Mouse (Mus musculus) inflammation-experienced regulatory T-cells (primary cell): ENCODE measurements around the gene Tmem270. TPM values are rescaled to one million over a fixed set of nuclear protein-coding genes. Genes with fewer than 3 reads are reported as not detected.

Source experiments
- polyA plus RNA-seq, 2 experiments: library from polyadenylated mRNA; unstranded; fragments of 100-300 nt; shearing (Covaris generic); gene quantifications; one replicate each; pipeline ENCODE4 v1.2.1; 2017

The Tmem270 gene
- polyA plus RNA-seq: not detected

GRCm38 (mm10) chr5:134906633-134907032 is at the start of gene Tmem270:
Gene Tmem270 (minus strand): TSS chr5:134906733.

GRCm38 (mm10) chr5:134946857-134947255 is 40.3 kb upstream of the Tmem270 start, which contains the start of gene Cldn4:
Gene Cldn4 (minus strand): TSS chr5:134946934.

GRCm38 (mm10) chr5:134932179-134932902 is 25.8 kb upstream of the Tmem270 start, which contains the start of gene Mettl27:
Gene Mettl27 (plus strand): TSS chr5:134932368.

GRCm38 (mm10) chr5:134915311-134915710 is 8.8 kb upstream of the Tmem270 start, which contains the start of gene Cldn13:
Gene Cldn13 (minus strand): TSS chr5:134915526.

Other genes starting within 250 kb of the Tmem270 start
- gene Limk1, start 218.1 kb downstream of the Tmem270 start, polyA plus RNA-seq: 10 to 100 TPM; 17.4 to 28.1 TPM
- under 1 TPM; 0.19 to 0.37 TPM for gene Eln, start 159.4 kb downstream of the Tmem270 start, polyA plus RNA-seq
- gene Cldn13, start 8.8 kb upstream of the Tmem270 start, polyA plus RNA-seq: not detected
- gene Mettl27, start 25.6 kb upstream of the Tmem270 start, polyA plus RNA-seq: 10 to 100 TPM in 1 of 2 experiments, 1 to 10 TPM in 1; 8.9 to 11.3 TPM
- gene Cldn4, start 40.2 kb upstream of the Tmem270 start, polyA plus RNA-seq: under 1 TPM in 1 of 2 experiments, not detected in 1; 0.11 TPM
- 1 to 10 TPM in 1 of 2 experiments, not detected in 1; 1.4 TPM for gene Cldn3, start 79.5 kb upstream of the Tmem270 start, polyA plus RNA-seq
- gene Abhd11, start 102.4 kb upstream of the Tmem270 start, polyA plus RNA-seq: 10 to 100 TPM; 65.6 to 77.7 TPM
- 10 to 100 TPM; 17.8 to 18.6 TPM for gene Stx1a, start 116.7 kb upstream of the Tmem270 start, polyA plus RNA-seq
- 10 to 100 TPM; 15.5 to 16.3 TPM for gene Dnajc30, start 157.5 kb upstream of the Tmem270 start, polyA plus RNA-seq
- gene Bud23, start 158.2 kb upstream of the Tmem270 start, polyA plus RNA-seq: 100 to 1,000 TPM; 106 to 121 TPM
- gene Vps37d, start 171.5 kb upstream of the Tmem270 start, polyA plus RNA-seq: 1 to 10 TPM in 1 of 2 experiments, under 1 TPM in 1; 0.17 to 1.8 TPM
- gene Mlxipl, start 183.2 kb upstream of the Tmem270 start, polyA plus RNA-seq: 1 to 10 TPM in 1 of 2 experiments, under 1 TPM in 1; 0.34 to 1.3 TPM
- 10 to 100 TPM; 18.3 to 26.6 TPM for gene Tbl2, start 242.9 kb upstream of the Tmem270 start, polyA plus RNA-seq